Mouse (Mus musculus): ENCODE measurements around the gene Ephb1.

GRCm38 (mm10) chr9:102352186-102353055, 2.1 kb downstream of the Ephb1 start:
- TF ChIP-seq CTCF (IDR thresholded peaks at IDR 0.05; ENCODE audit: control insufficient read depth, insufficient read depth, insufficient replicate concordance, low read depth, low read length) (no peak), POLR2A (IDR thresholded peaks at IDR 0.05; ENCODE audit: control insufficient read depth, low read depth, low read length) (no peak)
